Mouse (Mus musculus) liver, embryonic 11.5 days (tissue): ENCODE data around the gene Fkbp11. TPM values are rescaled to one million over a fixed set of nuclear protein-coding genes. Genes with fewer than 3 reads are reported as not detected.

Experiments used
- ATAC-seq: fragments of 200-750 bp; cut with Nextera tagmentation; replicated peaks from 2 replicates; pipeline ENCODE4 v1.8.0; 2017; ENCODE audit warnings: moderate number of reproducible peaks, mild to moderate bottlenecking, moderate TSS enrichment, moderate library complexity; ENCODE audit not compliant: low FRiP score
- DNase-seq: peaks from one replicate; pipeline ENCODE4 v3.0.0-alpha.2; 2017; ENCODE audit warnings: low spot score
- H3K27ac ChIP-seq: fragments of 300-500 bp; sonication (generic); 2 replicates; pipeline ENCODE4 v1.5.1; 2014; ENCODE audit warnings: mild to moderate bottlenecking, low read depth, low read length, control low read depth
- H3K27me3 ChIP-seq: fragments of 300-500 bp; sonication (generic); replicated peaks from 2 replicates; pipeline ENCODE4 v1.6.1; 2014; ENCODE audit warnings: low read length, mixed read lengths; ENCODE audit not compliant: control insufficient read depth, insufficient read depth
- H3K36me3 ChIP-seq: fragments of 300-500 bp; sonication (generic); 2 replicates; pipeline ENCODE4 v1.6.1; 2014; ENCODE audit warnings: mild to moderate bottlenecking, low read length, moderate library complexity, mixed read lengths; ENCODE audit not compliant: control insufficient read depth, insufficient read depth
- H3K4me1 ChIP-seq: fragments of 300-500 bp; sonication (generic); replicated peaks from 2 replicates; pipeline ENCODE4 v1.6.1; 2014; ENCODE audit warnings: low read length, mixed read lengths; ENCODE audit not compliant: control insufficient read depth, insufficient read depth
- H3K4me2 ChIP-seq: fragments of 300-500 bp; sonication (generic); 2 replicates; pipeline ENCODE4 v1.6.1; 2014; ENCODE audit warnings: mild to moderate bottlenecking, control low read depth, moderate library complexity
- H3K4me3 ChIP-seq: fragments of 300-500 bp; sonication (generic); 2 replicates; pipeline ENCODE4 v1.5.1; 2014; ENCODE audit warnings: low read depth, low read length, control low read depth
- H3K9ac ChIP-seq: fragments of 300-500 bp; sonication (generic); 2 replicates; pipeline ENCODE4 v1.6.1; 2014; ENCODE audit warnings: low read depth, low read length, control low read depth
- H3K9me3 ChIP-seq: fragments of 300-500 bp; sonication (generic); 2 replicates; pipeline ENCODE4 v1.6.1; 2016; ENCODE audit warnings: low read length, inconsistent platforms, mixed read lengths; ENCODE audit not compliant: control insufficient read depth
- WGBS: fragments of 180-500 bp; shearing (Covaris S2); extraction: QIAGEN DNeasy Blood & Tissue Kit; methylation state at CpG from one replicate; pipeline ENCODE4 v1.1.7; 2014; 5-methylcytosine and 5-hydroxymethylcytosine counted together
- polyA plus RNA-seq: library from polyadenylated mRNA; unstranded; fragments of >200 nt; fragmentation: Nextera tagmentation; extraction: Ambion mirVana; gene quantifications from 2 replicates; pipeline ENCODE4 v1.2.1, GENCODE M21; 2014

The Fkbp11 gene
- polyA plus RNA-seq, 1 experiment from 2014 or later: 105 TPM

DNA sequence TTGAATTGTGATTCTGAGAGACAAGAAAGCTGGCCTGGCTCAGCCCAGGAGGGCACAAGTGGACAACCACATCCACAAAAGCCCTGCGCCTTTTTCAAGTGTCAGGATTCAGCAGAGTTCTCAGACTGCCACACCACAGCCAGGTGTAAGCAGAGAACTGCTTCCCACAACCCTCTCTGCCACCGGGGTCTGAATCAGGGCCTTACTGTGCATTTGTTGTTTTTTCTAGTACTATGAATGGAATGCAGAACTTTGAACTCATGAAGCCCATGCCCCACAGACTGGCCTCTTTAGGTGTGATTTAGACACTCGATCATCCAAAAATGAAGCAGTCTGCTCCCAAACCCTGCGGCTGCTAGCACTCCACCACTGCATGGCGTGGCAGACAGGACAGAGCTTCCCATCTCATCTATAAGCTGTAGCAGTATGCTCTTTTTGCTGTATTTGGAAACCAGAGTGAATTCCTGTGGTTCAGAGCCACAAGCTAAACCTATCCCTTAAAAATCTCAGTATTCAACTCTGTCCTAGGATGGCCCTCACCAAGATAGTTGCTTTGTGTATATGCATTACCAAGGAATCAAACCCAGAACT, 6.1 kb upstream of the Fkbp11 start:
- peak overlapping the region; percentile 26; the same call in 1 of the 2 replicates for H3K27ac ChIP-seq
- no peak for ATAC-seq
- no peak for DNase-seq
- H3K27me3 ChIP-seq: no peaks in the 10 kb centered on the region
- H3K36me3 ChIP-seq: peaks cover 13% of the 10 kb centered on the region; the same call in 1 of the 2 replicates
- H3K4me2 ChIP-seq: no peak overlapping the region
- no peaks in the 10 kb centered on the region for H3K9me3 ChIP-seq
- H3K9ac ChIP-seq: no peak overlapping the region
- H3K4me1 ChIP-seq: peaks cover 20% of the 10 kb centered on the region
- no peak overlapping the region for H3K4me3 ChIP-seq
- WGBS: 83% methylated on average over 5 of the region's 5 CpGs

DNA sequence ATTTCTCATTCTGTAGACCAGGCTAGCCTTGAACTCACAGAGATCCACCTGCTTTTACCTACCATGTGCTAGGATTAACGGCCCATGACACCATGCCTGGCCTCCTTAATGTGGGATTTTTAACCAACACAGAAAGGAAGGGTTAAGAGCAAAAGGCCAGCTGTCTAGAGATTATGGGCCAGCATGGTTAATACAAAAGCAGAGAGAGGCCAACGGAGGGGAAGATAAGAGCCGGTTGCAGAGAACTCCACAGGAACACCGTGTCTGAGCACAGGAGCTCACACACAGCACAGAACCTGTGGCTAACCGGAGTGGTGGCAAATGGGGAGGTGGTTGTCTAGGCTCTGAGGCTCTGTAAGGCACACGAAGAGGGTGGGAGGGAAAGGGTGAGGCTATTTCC, 5.4 kb upstream of the Fkbp11 start:
- no peak overlapping the region for H3K4me3 ChIP-seq
- H3K36me3 ChIP-seq: peaks cover 9% of the 10 kb centered on the region; the same call in 1 of the 2 replicates
- H3K4me1 ChIP-seq: peaks cover 21% of the 10 kb centered on the region
- DNase-seq (no peak), ATAC-seq (peak; percentile 59)
- peak overlapping the region; percentile 26; the same call in 1 of the 2 replicates for H3K27ac ChIP-seq
- H3K4me2 ChIP-seq: no peak overlapping the region
- 17% methylated on average over 6 of the region's 6 CpGs for WGBS
- no peaks in the 10 kb centered on the region for H3K9me3 ChIP-seq
- peaks cover 2% of the 10 kb centered on the region for H3K27me3 ChIP-seq
- no peak overlapping the region for H3K9ac ChIP-seq

DNA sequence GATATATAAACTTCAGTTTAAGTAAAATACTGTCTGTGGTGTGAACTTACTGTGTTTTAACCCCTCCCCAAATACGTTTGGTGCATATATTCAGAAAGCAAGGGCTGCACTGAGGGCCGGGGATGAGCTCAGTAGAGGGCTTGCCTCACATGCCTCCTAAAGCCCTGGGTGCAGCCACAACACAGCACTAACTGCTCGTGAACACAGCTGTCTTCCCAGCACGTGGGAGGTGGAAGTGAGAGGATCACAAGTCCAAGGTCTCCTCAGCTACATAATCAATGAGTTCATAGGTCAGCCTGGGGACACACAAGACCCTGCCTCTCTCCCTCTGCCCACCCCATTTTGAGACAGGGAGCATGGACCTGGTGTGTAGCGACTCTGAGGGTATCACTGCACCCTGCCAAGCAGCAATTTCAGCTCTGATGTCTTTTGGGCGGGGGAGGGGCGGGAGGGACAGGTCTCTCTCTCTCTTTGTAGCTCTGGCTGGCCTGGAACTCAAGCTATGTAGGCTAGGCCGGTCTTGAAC, 4.1 kb upstream of the Fkbp11 start:
- H3K4me2 ChIP-seq: no peak overlapping the region
- no peak overlapping the region for H3K27ac ChIP-seq
- H3K9ac ChIP-seq: no peak overlapping the region
- H3K4me1 ChIP-seq: peaks cover 27% of the 10 kb centered on the region
- H3K27me3 ChIP-seq: peaks cover 4% of the 10 kb centered on the region
- ATAC-seq: no peak; the same call in 1 of the 2 replicates
- peaks cover 7% of the 10 kb centered on the region; the same call in 1 of the 2 replicates for H3K36me3 ChIP-seq
- H3K9me3 ChIP-seq: no peaks in the 10 kb centered on the region
- H3K4me3 ChIP-seq: no peak overlapping the region
- DNase-seq: no peak
- 59% methylated on average over 8 of the region's 8 CpGs for WGBS

DNA sequence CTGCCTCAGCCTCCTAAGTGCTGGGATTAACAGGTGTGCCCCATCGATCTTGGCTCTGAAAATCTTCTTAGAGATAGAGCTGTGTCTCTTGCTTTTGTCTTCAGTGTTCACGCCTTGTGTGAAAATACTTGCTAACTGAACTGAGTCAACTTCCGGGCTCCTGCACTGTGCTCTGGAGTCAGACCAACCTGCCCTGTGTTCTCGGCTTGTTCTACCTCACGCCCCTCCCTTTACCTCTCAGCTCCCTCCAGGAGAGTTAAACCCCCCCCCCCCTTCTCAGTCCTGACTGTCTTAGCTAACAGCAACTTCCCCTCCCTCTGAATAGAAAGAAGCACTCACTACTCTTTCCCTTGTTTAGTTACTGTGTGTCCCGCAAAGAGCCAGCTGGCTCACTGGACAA, 2.8 kb upstream of the Fkbp11 start:
- Histone ChIP-seq H3K27ac (no peak overlapping the region), H3K27me3 (peaks cover 4% of the 10 kb centered on the region), H3K4me3 (no peak overlapping the region), H3K9ac (no peak overlapping the region), H3K36me3 (no peaks in the 10 kb centered on the region), H3K4me1 (peaks cover 32% of the 10 kb centered on the region), H3K4me2 (no peak overlapping the region), H3K9me3 (no peaks in the 10 kb centered on the region)
- ATAC-seq (no peak), DNase-seq (no peak)
- WGBS: 78% methylated on average over 6 of the region's 6 CpGs

DNA sequence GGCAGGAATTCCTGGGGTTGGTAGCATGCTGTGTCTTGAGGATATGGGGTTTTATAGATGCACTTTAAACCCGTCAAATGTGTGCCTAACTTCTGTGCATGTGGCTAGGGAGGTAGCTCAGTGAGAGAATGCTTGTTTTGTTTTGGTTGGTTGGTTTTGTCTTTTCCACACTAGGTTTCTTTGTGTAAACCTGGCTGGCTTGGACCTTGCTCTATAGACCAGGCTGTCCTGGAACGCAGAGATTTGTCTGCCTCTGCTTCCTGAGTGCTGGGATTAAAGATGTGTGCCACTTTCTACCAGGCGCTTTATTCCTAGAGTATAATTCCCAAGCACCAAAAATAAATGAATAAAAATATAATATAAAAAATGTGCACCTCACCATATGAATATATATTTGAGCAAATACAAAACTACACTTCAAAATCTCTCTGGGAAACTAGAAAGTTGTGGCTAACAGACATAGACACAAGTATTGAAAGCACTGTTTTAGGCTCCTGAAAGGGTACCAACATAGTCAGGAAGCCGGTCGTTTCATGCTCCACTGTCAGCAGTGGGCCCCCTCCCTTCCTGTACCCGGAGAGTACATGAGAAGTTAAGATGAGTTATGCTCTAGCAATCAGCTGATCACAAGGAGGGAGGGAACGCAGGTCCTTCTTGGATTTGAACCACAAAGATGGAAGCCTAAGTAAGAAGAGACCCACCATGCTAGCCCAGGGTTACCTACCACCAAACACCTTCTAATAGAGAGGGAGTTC, 2.0 kb upstream of the Fkbp11 start:
- no peak for ATAC-seq
- 61% methylated on average over 7 of the region's 7 CpGs for WGBS
- Histone ChIP-seq H3K4me3 (no peak overlapping the region), H3K9me3 (no peaks in the 10 kb centered on the region), H3K4me2 (no peak overlapping the region), H3K27me3 (peaks cover 4% of the 10 kb centered on the region), H3K9ac (no peak overlapping the region), H3K4me1 (peaks cover 32% of the 10 kb centered on the region), H3K27ac (no peak overlapping the region), H3K36me3 (no peaks in the 10 kb centered on the region)
- no peak for DNase-seq

DNA sequence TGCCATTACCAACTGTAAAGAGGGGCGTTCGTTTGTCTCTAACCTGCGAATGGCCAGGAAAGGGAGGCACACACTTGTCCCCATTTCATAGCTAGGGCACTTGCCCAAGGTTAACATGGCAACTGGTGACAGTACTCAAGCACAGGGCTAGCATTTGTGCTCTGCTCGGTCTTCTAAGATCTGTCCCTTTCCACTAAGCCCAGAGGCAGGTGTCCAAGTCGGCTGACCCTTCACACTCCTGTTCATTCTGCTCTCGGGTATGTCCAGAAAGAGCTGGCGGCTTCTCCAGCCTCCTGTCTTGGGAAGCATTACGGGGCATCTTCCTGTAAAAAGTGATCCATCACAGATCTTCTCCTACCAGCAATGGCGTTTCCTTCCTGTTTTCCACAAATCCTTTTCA, 368 bp upstream of the Fkbp11 start:
- Histone ChIP-seq H3K36me3 (no peaks in the 10 kb centered on the region), H3K27me3 (peaks cover 9% of the 10 kb centered on the region), H3K4me1 (peaks cover 28% of the 10 kb centered on the region), H3K9ac (no peak overlapping the region), H3K4me3 (peak overlapping the region; percentile 65; the same call in 1 of the 2 replicates), H3K4me2 (peak overlapping the region; percentile 93), H3K9me3 (no peaks in the 10 kb centered on the region), H3K27ac (no peak overlapping the region)
- no peak for ATAC-seq
- no peak for DNase-seq
- 32% methylated on average over 9 of the region's 9 CpGs for WGBS

DNA sequence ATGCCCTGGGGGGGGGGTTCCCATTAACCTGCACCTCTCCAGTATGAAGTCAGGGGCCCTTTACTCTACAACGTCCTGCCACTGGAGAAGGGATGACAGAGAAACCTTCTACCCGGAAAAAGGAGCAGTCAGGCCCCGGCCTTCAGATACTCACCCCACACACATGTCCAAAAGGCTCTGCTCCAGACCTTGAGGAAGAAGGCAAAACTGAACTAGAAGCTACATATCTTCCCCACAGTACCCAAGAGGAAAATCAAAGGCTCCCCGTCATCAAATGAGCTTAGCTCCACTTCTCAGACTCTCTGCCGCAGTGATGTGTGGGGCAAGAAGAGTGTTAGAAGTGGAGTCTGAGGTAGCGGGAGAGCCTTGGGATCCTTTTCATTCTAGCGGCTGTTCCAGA, 1.3 kb downstream of the Fkbp11 start:
- no peak overlapping the region for H3K27ac ChIP-seq
- peaks cover 18% of the 10 kb centered on the region for H3K4me1 ChIP-seq
- no peak for DNase-seq
- no peaks in the 10 kb centered on the region for H3K36me3 ChIP-seq
- no peaks in the 10 kb centered on the region for H3K9me3 ChIP-seq
- H3K4me3 ChIP-seq: peak overlapping the region; percentile 65
- peak overlapping the region; percentile 68 for H3K9ac ChIP-seq
- WGBS: 49% methylated on average over 7 of the region's 7 CpGs
- H3K4me2 ChIP-seq: peak overlapping the region; percentile 93
- no peak for ATAC-seq
- H3K27me3 ChIP-seq: peaks cover 9% of the 10 kb centered on the region

DNA sequence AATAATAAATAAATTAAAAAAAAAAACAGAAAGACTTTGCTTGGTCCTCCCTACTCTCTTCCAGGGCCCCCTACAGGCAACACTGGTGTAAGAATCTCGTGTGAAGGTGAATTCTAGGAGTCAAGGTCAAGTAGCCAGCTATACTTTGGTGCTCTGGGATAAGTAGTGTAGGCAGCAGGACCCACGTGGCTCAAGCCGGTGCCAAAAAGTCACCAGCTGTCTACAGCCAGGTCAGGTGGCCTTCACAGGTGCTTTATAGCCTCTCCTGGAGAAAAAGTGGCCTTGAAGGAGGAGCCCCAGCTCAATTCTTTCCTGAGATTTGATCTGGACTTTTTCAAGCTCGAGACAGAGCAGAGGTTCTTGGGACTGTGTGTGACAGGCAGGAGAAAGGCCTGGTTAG, 1.9 kb downstream of the Fkbp11 start:
- DNase-seq (no peak), ATAC-seq (no peak)
- 74% methylated on average over 4 of the region's 4 CpGs for WGBS
- H3K4me1 ChIP-seq: peaks cover 18% of the 10 kb centered on the region
- no peak overlapping the region for H3K9ac ChIP-seq
- no peak overlapping the region for H3K4me3 ChIP-seq
- no peak overlapping the region for H3K27ac ChIP-seq
- H3K27me3 ChIP-seq: peaks cover 9% of the 10 kb centered on the region
- no peak overlapping the region for H3K4me2 ChIP-seq
- H3K36me3 ChIP-seq: no peaks in the 10 kb centered on the region
- no peaks in the 10 kb centered on the region for H3K9me3 ChIP-seq
